Mouse (Mus musculus) olfactory bulb, adult 2 months (tissue): ENCODE measurements around the gene Fam129c. TPM values are rescaled to one million over a fixed set of nuclear protein-coding genes. Genes with fewer than 3 reads are reported as not detected.
A peak's percentile ranks its signal among the peaks of the same experiment; 100 is the strongest.

Source experiments
- H3K27ac ChIP-seq: fragments of 200-500 bp; 2 replicates; pipeline ENCODE4 v1.5.1; 2012; ENCODE audit warnings: low read depth, low read length; ENCODE audit not compliant: insufficient read depth
- H3K4me1 ChIP-seq: fragments of 200-500 bp; 2 replicates; pipeline ENCODE4 v1.6.1; 2012; ENCODE audit warnings: low read length; ENCODE audit not compliant: control insufficient read depth, insufficient read depth
- H3K4me3 ChIP-seq: fragments of 200-500 bp; 2 replicates; pipeline ENCODE4 v1.5.1; 2012; ENCODE audit warnings: mild to moderate bottlenecking, low read depth, low read length, moderate library complexity; ENCODE audit not compliant: insufficient read depth
- CTCF ChIP-seq: fragments of 200-500 bp; IDR thresholded peaks from 2 replicates; pipeline ENCODE4 v1.5.1; 2012; ENCODE audit warnings: low read depth, mild to moderate bottlenecking, low read length, moderate library complexity; ENCODE audit not compliant: insufficient read depth
- POLR2A ChIP-seq: fragments of 200-500 bp; IDR thresholded peaks from 2 replicates; pipeline ENCODE4 v1.6.1; 2012; ENCODE audit warnings: mild to moderate bottlenecking, low read depth, low read length, moderate library complexity; ENCODE audit not compliant: insufficient read depth
- WGBS: fragments of 180-500 bp; shearing (Covaris S2); methylation state at CpG from one replicate; pipeline ENCODE4 v1.1.7; 2018; 5-methylcytosine and 5-hydroxymethylcytosine counted together
- polyA plus RNA-seq: library from polyadenylated mRNA; stranded (reverse); fragments of >200 nt; gene quantifications from 2 replicates; pipeline ENCODE4 v1.2.4, GENCODE M21; 2012; ENCODE audit warnings: low replicate concordance; ENCODE audit not compliant: missing spikeins, insufficient read depth, insufficient read length

Gene Fam129c
- polyA plus RNA-seq, 1 experiment: not detected

DNA sequence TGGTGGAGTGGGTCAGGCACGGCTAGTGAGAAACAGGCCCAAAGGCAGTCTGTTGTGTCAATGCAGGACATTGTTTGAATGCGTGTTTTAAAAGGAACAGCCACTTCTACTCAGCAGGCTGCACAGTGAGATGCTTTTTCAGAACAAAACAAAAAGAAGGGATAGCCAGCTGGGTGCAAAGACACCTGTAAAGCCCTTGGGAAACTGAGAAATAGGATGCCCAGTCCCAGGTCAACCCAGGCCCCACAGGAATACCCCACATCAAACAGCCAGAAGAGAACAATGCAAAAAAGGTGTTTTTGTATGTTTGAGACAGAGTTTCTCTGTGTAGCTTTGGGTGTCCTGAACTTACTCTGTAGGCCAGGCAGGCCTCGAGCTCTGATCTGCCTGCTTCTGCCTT is 8.7 kb upstream of the Fam129c start:
- Histone ChIP-seq H3K4me1 (peaks cover 18% of the 10 kb centered on the region), H3K4me3 (no peak overlapping the region), H3K27ac (no peak overlapping the region)
- WGBS: 60% methylated on average over 3 of the region's 3 CpGs
- TF ChIP-seq CTCF (no peak), POLR2A (no peak)

- no peak overlapping the region for H3K27ac ChIP-seq
- no peak for TF ChIP-seq CTCF
- no peak for TF ChIP-seq POLR2A
- peaks cover 30% of the 10 kb centered on the region for H3K4me1 ChIP-seq
- peak overlapping the region; percentile 70 for H3K4me3 ChIP-seq
- WGBS: 9% methylated on average over 5 of the region's 5 CpGs
Observed at GRCm38 (mm10) chr8:71591017-71591416, 6.4 kb upstream of the Fam129c start.

DNA sequence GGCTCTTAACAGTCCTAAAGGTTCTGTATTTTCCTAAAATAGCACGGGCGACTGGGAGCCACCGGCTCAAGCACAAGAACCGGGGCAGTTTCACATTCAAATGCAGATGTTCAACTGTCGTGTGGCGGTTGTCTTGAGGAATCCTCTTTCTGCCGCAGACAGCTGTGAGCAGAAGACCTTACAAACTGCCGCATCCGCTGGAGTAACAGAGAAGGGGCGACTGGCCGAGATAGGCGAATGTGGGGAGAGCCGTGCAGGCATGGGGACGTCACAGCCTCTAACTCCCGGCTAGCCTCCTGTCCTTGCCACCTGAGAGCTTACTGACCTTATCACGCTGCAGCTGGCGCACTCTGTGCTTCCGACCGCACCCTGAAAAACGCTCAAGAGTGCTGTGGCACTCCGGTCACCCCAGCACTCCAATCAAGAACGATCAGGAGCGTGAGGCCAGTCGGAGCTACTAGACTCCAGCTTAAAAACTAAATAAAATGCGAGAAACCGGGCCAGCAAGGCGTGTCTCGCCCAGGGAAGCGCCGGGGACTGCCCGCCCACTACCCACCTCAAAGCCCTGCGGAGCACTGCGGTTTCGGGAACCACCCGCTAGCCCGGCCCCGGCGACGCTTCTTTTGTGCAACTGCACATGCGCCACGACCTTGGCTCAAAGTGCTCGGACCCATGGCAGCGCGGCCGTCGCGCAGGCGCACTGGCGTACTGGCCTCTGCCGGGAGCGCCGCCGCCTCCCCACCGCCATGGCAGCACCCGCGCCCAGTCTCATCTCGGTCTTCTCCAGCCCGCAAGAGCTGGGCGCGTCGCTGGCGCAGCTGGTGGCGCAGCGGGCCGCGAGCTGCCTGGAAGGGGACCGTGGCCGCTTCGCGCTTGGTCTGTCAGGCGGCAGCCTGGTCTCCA is 5.7 kb upstream of the Fam129c start, which contains the start of gene Pgls:
Pgls (plus strand) TSS at position 706 of the 903 bp plus-strand sequence.
- Histone ChIP-seq H3K4me3 (peak within 1 kb of the TSS; percentile 70), H3K4me1 (peaks cover 35% of the 10 kb centered on the region), H3K27ac (peak within 1 kb of the TSS; percentile 94)
- peak; percentile 90 for TF ChIP-seq POLR2A
- TF ChIP-seq CTCF: no peak
- WGBS: under 1% methylated on average over 71 of the region's 71 CpGs

DNA sequence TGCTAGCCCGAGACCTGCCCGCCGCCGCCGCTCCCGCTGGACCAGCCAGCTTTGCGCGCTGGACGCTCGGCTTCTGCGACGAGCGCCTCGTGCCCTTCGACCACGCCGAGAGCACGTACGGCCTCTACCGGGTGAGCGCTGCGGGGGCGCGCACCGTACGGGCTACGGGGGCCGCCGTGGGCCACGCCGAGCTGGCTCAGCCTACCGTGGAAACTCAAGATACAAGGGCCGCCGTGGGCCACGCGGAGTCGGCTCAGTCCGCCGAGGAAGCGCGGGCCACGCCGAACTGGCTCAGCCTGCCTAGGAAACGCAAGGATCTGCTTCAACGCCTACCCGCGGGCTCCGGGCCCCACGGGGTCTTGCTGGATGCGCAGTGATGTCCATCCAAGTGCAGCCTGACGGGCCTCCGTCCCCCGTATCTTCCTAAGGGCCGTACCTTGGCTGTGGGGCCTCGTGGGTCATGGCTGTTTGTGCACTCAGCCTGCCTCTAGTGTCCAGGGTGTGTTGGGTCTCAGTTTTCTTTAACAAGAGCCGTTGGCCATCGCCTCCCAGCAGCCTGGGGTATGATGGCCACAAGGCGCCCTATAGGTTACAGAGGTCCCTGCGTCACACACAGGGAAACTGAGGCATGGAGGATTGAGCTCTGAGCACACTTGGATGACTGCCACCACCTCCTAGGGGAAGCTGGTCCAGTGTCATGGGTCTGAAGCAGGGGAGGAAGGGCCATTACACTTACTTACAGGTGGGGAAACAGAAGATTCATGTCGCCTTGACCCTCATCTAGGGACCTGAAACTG is 4.9 kb upstream of the Fam129c start:
- H3K4me1 ChIP-seq: peaks cover 35% of the 10 kb centered on the region
- H3K4me3 ChIP-seq: peak overlapping the region; percentile 70
- TF ChIP-seq POLR2A (no peak; the same call in 1 of the 2 replicates), CTCF (no peak)
- 3% methylated on average over 60 of the region's 60 CpGs for WGBS
- peak overlapping the region; percentile 94 for H3K27ac ChIP-seq

GRCm38 (mm10) chr8:71593556-71594323 is 3.7 kb upstream of the Fam129c start:
- WGBS: 89% methylated on average over 8 of the region's 8 CpGs
- Histone ChIP-seq H3K4me3 (no peak overlapping the region), H3K4me1 (peaks cover 35% of the 10 kb centered on the region), H3K27ac (no peak overlapping the region)
- TF ChIP-seq POLR2A: no peak
- TF ChIP-seq CTCF: no peak

DNA sequence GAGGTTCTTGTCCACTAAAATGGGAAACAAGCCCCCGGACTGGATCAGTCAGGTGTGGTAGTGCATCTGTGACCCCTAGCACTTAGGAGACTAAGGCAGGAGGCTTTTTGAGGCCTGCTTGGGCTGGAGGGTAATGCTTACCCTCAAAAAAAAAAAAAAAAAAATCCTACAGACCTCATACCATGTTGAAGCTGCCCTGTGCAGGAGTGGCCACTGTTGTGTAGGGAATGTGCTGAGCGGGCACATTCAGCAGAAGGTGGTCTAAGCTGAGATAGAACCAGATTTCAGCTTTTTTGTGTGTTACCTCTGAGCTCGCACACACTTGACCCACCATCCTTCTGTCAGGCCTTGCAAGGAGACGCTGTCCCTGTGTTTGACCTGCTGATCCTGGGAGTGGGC is 3.1 kb upstream of the Fam129c start:
- H3K4me3 ChIP-seq: no peak overlapping the region
- H3K27ac ChIP-seq: no peak overlapping the region
- H3K4me1 ChIP-seq: peaks cover 35% of the 10 kb centered on the region
- WGBS: 96% methylated on average over 4 of the region's 4 CpGs
- TF ChIP-seq POLR2A: no peak
- no peak for TF ChIP-seq CTCF

GRCm38 (mm10) chr8:71595862-71596261 is 1.6 kb upstream of the Fam129c start:
- H3K4me3 ChIP-seq: peak overlapping the region; percentile 45
- peaks cover 28% of the 10 kb centered on the region for H3K4me1 ChIP-seq
- 5% methylated on average over 27 of the region's 27 CpGs for WGBS
- H3K27ac ChIP-seq: peak overlapping the region; percentile 52; the same call in 1 of the 2 replicates
- peak; percentile 98 for TF ChIP-seq CTCF
- TF ChIP-seq POLR2A: peak; percentile 45; the same call in 1 of the 2 replicates

- peaks cover 25% of the 10 kb centered on the region for H3K4me1 ChIP-seq
- no peak overlapping the region for H3K4me3 ChIP-seq
- 55% methylated on average over 6 of the region's 6 CpGs for WGBS
- TF ChIP-seq POLR2A (no peak), CTCF (no peak)
- no peak overlapping the region for H3K27ac ChIP-seq
Observed at GRCm38 (mm10) chr8:71596384-71596783, 1.1 kb upstream of the Fam129c start.
